Mouse (Mus musculus) CH12.LX (cell line): ENCODE measurements around the gene Evi2a. TPM values are rescaled to one million over a fixed set of nuclear protein-coding genes. Genes with fewer than 3 reads are reported as not detected.

Experiments
- DNase-seq: peaks from one replicate; pipeline ENCODE4 v3.0.0-alpha.2; 2013; ENCODE audit errors: extremely low read depth
- H3K27ac ChIP-seq: 2 replicates; pipeline ENCODE4 v1.5.1; 2012; ENCODE audit warnings: low read depth, mild to moderate bottlenecking, control low read depth, moderate library complexity; ENCODE audit not compliant: insufficient read depth
- H3K27me3 ChIP-seq: replicated peaks from 2 replicates; pipeline ENCODE3; 2012; ENCODE audit warnings: inconsistent platforms
- H3K36me3 ChIP-seq, 2 experiments: replicated peaks in 1 of 2; 2 replicates each; pipeline versions ENCODE3 to v1.6.1; 2012; ENCODE audit warnings: inconsistent platforms in 1 of 2, low read length in 1 of 2, mild to moderate bottlenecking in 1 of 2, mixed read lengths in 1 of 2, moderate library complexity in 1 of 2; ENCODE audit not compliant: control insufficient read depth in 1 of 2, insufficient read depth in 1 of 2
- H3K4me1 ChIP-seq, 2 experiments: 2 replicates each; pipeline ENCODE4 v1.6.1; 2012; ENCODE audit warnings: inconsistent platforms in 1 of 2, moderate library complexity in 1 of 2; ENCODE audit not compliant: insufficient read depth in 2 of 2, control insufficient read depth in 1 of 2
- H3K4me2 ChIP-seq: 2 replicates; pipeline ENCODE4 v1.6.1; 2012; ENCODE audit warnings: low read depth, mild to moderate bottlenecking, control low read depth; ENCODE audit not compliant: poor library complexity, insufficient read depth, severe bottlenecking
- H3K4me3 ChIP-seq, 3 experiments: fragments of 150-350 bp in 1 of 3; sonication (generic) in 1 of 3; replicated peaks in 1 of 3; 2 replicates each; pipeline versions ENCODE3 to v1.5.1; 2011 to 2012; ENCODE audit warnings: low read depth in 2 of 3, low read length in 2 of 3, mild to moderate bottlenecking in 2 of 3, moderate library complexity in 2 of 3, control low read depth in 1 of 3, improper control_type of control experiment in 1 of 3, inconsistent platforms in 1 of 3, mixed read lengths in 1 of 3; ENCODE audit not compliant: poor library complexity in 1 of 3
- H3K79me2 ChIP-seq: replicated peaks from 2 replicates; pipeline ENCODE4 v1.6.1; 2012; ENCODE audit warnings: mild to moderate bottlenecking, moderate library complexity; ENCODE audit not compliant: control insufficient read depth, poor library complexity, insufficient read depth, severe bottlenecking; ENCODE audit errors: extremely low read depth
- H3K9ac ChIP-seq: 2 replicates; pipeline ENCODE4 v1.6.1; 2012; ENCODE audit warnings: low read depth, mild to moderate bottlenecking, control low read depth, moderate library complexity; ENCODE audit not compliant: insufficient read depth
- H3K9me3 ChIP-seq: replicated peaks from 2 replicates; pipeline ENCODE3; 2012; ENCODE audit warnings: low read length, inconsistent platforms, mixed read lengths
- BHLHE40 ChIP-seq: IDR thresholded peaks from 2 replicates; pipeline ENCODE4 v1.6.1; 2011; ENCODE audit warnings: mild to moderate bottlenecking, low read depth, low read length, improper control_type of control experiment
- CHD1 ChIP-seq: IDR thresholded peaks from 2 replicates; pipeline ENCODE4 v1.6.1; 2012; ENCODE audit warnings: low read depth, low read length, improper control_type of control experiment, inconsistent platforms
- CHD2 ChIP-seq: IDR thresholded peaks from 2 replicates; pipeline ENCODE4 v1.6.1; 2011; ENCODE audit warnings: low read length, improper control_type of control experiment
- CTCF ChIP-seq, 2 experiments: IDR thresholded peaks in 1 of 2; conservative IDR thresholded peaks in 1 of 2; 2 replicates each; pipeline ENCODE4 v1.5.1; 2011 to 2012; ENCODE audit warnings: low read depth in 2 of 2, low read length in 2 of 2, improper control_type of control experiment in 1 of 2, inconsistent platforms in 1 of 2, mild to moderate bottlenecking in 1 of 2, moderate library complexity in 1 of 2
- E2F4 ChIP-seq: IDR thresholded peaks from 2 replicates; pipeline ENCODE4 v1.6.1; 2011; ENCODE audit warnings: low read depth, low read length, improper control_type of control experiment; ENCODE audit not compliant: insufficient replicate concordance
- ELF1 ChIP-seq: IDR thresholded peaks from 2 replicates; pipeline ENCODE4 v1.6.1; 2014; ENCODE audit warnings: low read depth, mild to moderate bottlenecking, inconsistent platforms, low read length, improper control_type of control experiment
- EP300 ChIP-seq: IDR thresholded peaks from 2 replicates; pipeline ENCODE4 v1.6.1; 2011; ENCODE audit warnings: low read length, improper control_type of control experiment
- ETS1 ChIP-seq: conservative IDR thresholded peaks from 2 replicates; pipeline ENCODE4 v1.6.1; 2012; ENCODE audit warnings: low read depth, mild to moderate bottlenecking, inconsistent platforms, low read length, improper control_type of control experiment, moderate library complexity
- GABPA ChIP-seq: IDR thresholded peaks from 2 replicates; pipeline ENCODE4 v1.6.1; 2012; ENCODE audit warnings: low read depth, low read length, improper control_type of control experiment, inconsistent platforms; ENCODE audit not compliant: insufficient replicate concordance
- HCFC1 ChIP-seq: IDR thresholded peaks from 2 replicates; pipeline ENCODE4 v1.6.1; 2012; ENCODE audit warnings: low read depth, mild to moderate bottlenecking, inconsistent platforms, low read length, improper control_type of control experiment
- IRF4 ChIP-seq: IDR thresholded peaks from 2 replicates; pipeline ENCODE4 v1.6.1; 2014; ENCODE audit warnings: low read depth, mild to moderate bottlenecking, inconsistent platforms, low read length, improper control_type of control experiment
- JUN ChIP-seq: IDR thresholded peaks from 2 replicates; pipeline ENCODE4 v1.6.1; 2011; ENCODE audit warnings: low read depth, mild to moderate bottlenecking, low read length, improper control_type of control experiment, moderate library complexity; ENCODE audit not compliant: insufficient read depth
- JUND ChIP-seq: conservative IDR thresholded peaks from 2 replicates; pipeline ENCODE4 v1.6.1; 2011; ENCODE audit warnings: low read depth, low read length, improper control_type of control experiment
- KAT2A ChIP-seq: IDR thresholded peaks from 2 replicates; pipeline ENCODE4 v1.6.1; 2012; ENCODE audit warnings: low read length, improper control_type of control experiment, inconsistent platforms; ENCODE audit not compliant: insufficient replicate concordance
- MAFK ChIP-seq: IDR thresholded peaks from 2 replicates; pipeline ENCODE4 v1.6.1; 2011; ENCODE audit warnings: low read length, improper control_type of control experiment; ENCODE audit not compliant: insufficient replicate concordance
- MAX ChIP-seq: IDR thresholded peaks from 2 replicates; pipeline ENCODE4 v1.6.1; 2011; ENCODE audit warnings: low read length, improper control_type of control experiment
- MAZ ChIP-seq: IDR thresholded peaks from 2 replicates; pipeline ENCODE4 v1.6.1; 2012; ENCODE audit warnings: low read depth, mild to moderate bottlenecking, inconsistent platforms, low read length, improper control_type of control experiment, moderate library complexity
- MEF2A ChIP-seq: IDR thresholded peaks from 2 replicates; pipeline ENCODE4 v1.6.1; 2014; ENCODE audit warnings: low read depth, mild to moderate bottlenecking, inconsistent platforms, low read length, improper control_type of control experiment, borderline replicate concordance
- MXI1 ChIP-seq: IDR thresholded peaks from 2 replicates; pipeline ENCODE4 v1.6.1; 2011; ENCODE audit warnings: mild to moderate bottlenecking, low read depth, low read length, improper control_type of control experiment
- MYC ChIP-seq: IDR thresholded peaks from 2 replicates; pipeline ENCODE4 v1.6.1; 2011; ENCODE audit warnings: low read depth, mild to moderate bottlenecking, improper control_type of control experiment, low read length
- NELFE ChIP-seq: IDR thresholded peaks from 2 replicates; pipeline ENCODE4 v1.6.1; 2011; ENCODE audit warnings: low read depth, low read length, improper control_type of control experiment
- NRF1 ChIP-seq: IDR thresholded peaks from 2 replicates; pipeline ENCODE4 v1.6.1; 2014; ENCODE audit warnings: low read depth, mild to moderate bottlenecking, inconsistent platforms, low read length, improper control_type of control experiment, moderate library complexity
- PAX5 ChIP-seq: IDR thresholded peaks from 2 replicates; pipeline ENCODE4 v1.6.1; 2012; ENCODE audit warnings: low read length, inconsistent platforms, mixed read lengths
- POLR2A ChIP-seq: IDR thresholded peaks from 2 replicates; pipeline ENCODE4 v1.6.1; 2011; ENCODE audit warnings: low read depth, mild to moderate bottlenecking, improper control_type of control experiment, low read length
- POLR2AphosphoS2 ChIP-seq: IDR thresholded peaks from 2 replicates; pipeline ENCODE4 v1.6.1; 2011; ENCODE audit warnings: low read depth, low read length, improper control_type of control experiment
- RAD21 ChIP-seq: IDR thresholded peaks from 2 replicates; pipeline ENCODE4 v1.6.1; 2011; ENCODE audit warnings: low read depth, mild to moderate bottlenecking, low read length, improper control_type of control experiment, moderate library complexity
- RCOR1 ChIP-seq: conservative IDR thresholded peaks from 2 replicates; pipeline ENCODE4 v1.6.1; 2012; ENCODE audit warnings: low read depth, mild to moderate bottlenecking, inconsistent platforms, low read length, improper control_type of control experiment
- SIN3A ChIP-seq: IDR thresholded peaks from 2 replicates; pipeline ENCODE4 v1.6.1; 2012; ENCODE audit warnings: low read length, improper control_type of control experiment, inconsistent platforms
- SMC3 ChIP-seq: IDR thresholded peaks from 2 replicates; pipeline ENCODE4 v1.6.1; 2011; ENCODE audit warnings: low read depth, low read length, improper control_type of control experiment
- TBP ChIP-seq: conservative IDR thresholded peaks from 2 replicates; pipeline ENCODE4 v1.6.1; 2011; ENCODE audit warnings: low read depth, low read length, improper control_type of control experiment
- TCF12 ChIP-seq: IDR thresholded peaks from 2 replicates; pipeline ENCODE4 v1.6.1; 2014; ENCODE audit warnings: low read depth, mild to moderate bottlenecking, inconsistent platforms, low read length, improper control_type of control experiment
- UBTF ChIP-seq: IDR thresholded peaks from 2 replicates; pipeline ENCODE4 v1.6.1; 2012; ENCODE audit warnings: low read depth, mild to moderate bottlenecking, inconsistent platforms, low read length, improper control_type of control experiment, moderate library complexity
- USF1 ChIP-seq: IDR thresholded peaks from 2 replicates; pipeline ENCODE4 v1.6.1; 2014; ENCODE audit warnings: low read depth, mild to moderate bottlenecking, inconsistent platforms, low read length, improper control_type of control experiment
- USF2 ChIP-seq: conservative IDR thresholded peaks from 2 replicates; pipeline ENCODE4 v1.6.1; 2011; ENCODE audit warnings: low read depth, low read length, improper control_type of control experiment
- ZC3H11A ChIP-seq: IDR thresholded peaks from 2 replicates; pipeline ENCODE4 v1.6.1; 2012; ENCODE audit warnings: low read depth, mild to moderate bottlenecking, inconsistent platforms, low read length, improper control_type of control experiment
- ZKSCAN1 ChIP-seq: IDR thresholded peaks from 2 replicates; pipeline ENCODE4 v1.6.1; 2012; ENCODE audit warnings: low read depth, inconsistent platforms, low read length, improper control_type of control experiment, borderline replicate concordance
- ZMIZ1 ChIP-seq: IDR thresholded peaks from 2 replicates; pipeline ENCODE4 v1.6.1; 2012; ENCODE audit warnings: low read depth, mild to moderate bottlenecking, inconsistent platforms, low read length, improper control_type of control experiment
- ZNF384 ChIP-seq: IDR thresholded peaks from 2 replicates; pipeline ENCODE4 v1.6.1; 2012; ENCODE audit warnings: low read depth, low read length, improper control_type of control experiment, inconsistent platforms
- dilution Hi-C: fragments of 300-500 bp; cut with MboI; formaldehyde crosslinking; loops from 2 replicates; pipeline ENCODE4 v1.14.3; 2020; ENCODE audit warnings: low sequenced_read_pairs; ENCODE audit not compliant: extremely low pct_unique_long_range_greater_than_20kb, extremely low pct_ligation_motif_present
- in situ Hi-C: fragments of 300-500 bp; cut with MboI; formaldehyde crosslinking; loops from 3 replicates; pipeline ENCODE4 v1.14.3; 2019; ENCODE audit warnings: low sequenced_read_pairs, low pct_ligation_motif_present, low pct_unique_long_range_greater_than_20kb, mixed read lengths
- polyA plus RNA-seq: library from polyadenylated mRNA; unstranded; fragments of >175 nt; gene quantifications from 2 replicates; pipeline ENCODE4 v1.2.1, GENCODE M21; 2012; ENCODE audit warnings: low read depth; ENCODE audit not compliant: insufficient read length
- total RNA-seq, 2 experiments: library from RNA; depleted of rRNA; stranded (reverse); fragments of 300-350 nt in 1 of 2; fragments of >200 nt in 1 of 2; gene quantifications; 2 replicates each; pipeline ENCODE4 v1.2.3; 2012 to 2014

Gene Evi2a
- total RNA-seq (2012; rRNA removed) (87.4 and 137 TPM in 2 replicates), total RNA-seq (2014; rRNA removed) (164 and 165 TPM in 2 replicates), polyA plus RNA-seq (138 and 140 TPM in 2 replicates)

DNA sequence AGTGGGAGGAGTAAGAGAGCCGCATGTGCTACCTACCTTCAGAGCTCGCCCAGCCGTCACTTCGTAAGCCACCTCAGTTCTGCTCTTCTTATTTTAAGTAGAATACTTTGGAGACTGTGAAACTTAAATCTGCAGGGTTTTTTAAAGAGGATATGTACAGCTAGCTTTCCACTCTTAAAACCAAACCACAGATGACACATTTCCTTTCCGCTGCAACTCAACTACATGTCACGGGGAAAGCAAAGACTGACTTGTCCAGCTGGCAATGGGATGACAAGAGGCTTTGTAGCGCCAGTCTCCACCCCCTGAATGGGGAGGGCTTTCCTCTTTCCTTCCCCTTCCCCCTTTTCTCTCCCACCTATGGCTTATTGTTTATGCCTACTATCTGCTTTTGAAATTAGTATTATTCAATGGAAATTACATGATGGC lies at the start of gene Evi2a, which contains the start of gene Evi2:
TSS of gene Evi2a (minus strand) at position 277 of the 429 bp plus-strand sequence.
TSS of gene Evi2 (minus strand) at position 257 of the 429 bp plus-strand sequence.
- TF ChIP-seq MEF2A, result peak; percentile 86
- no peak for TF ChIP-seq RCOR1
- TF ChIP-seq CHD1, result peak; percentile 90; the same call in 1 of the 2 replicates
- TF ChIP-seq HCFC1, result peak; percentile 44; the same call in 1 of the 2 replicates
- TF ChIP-seq NELFE, result peak; percentile 87
- peak; percentile 64; the same call in 1 of the 2 replicates for TF ChIP-seq CHD2
- no peak; the same call in 1 of the 2 replicates for TF ChIP-seq RAD21
- no peak for TF ChIP-seq PAX5
- TF ChIP-seq IRF4, result peak; percentile 76
- TF ChIP-seq JUN, result 0 out of 2 replicates have a peak, but pooled peaks have one; percentile 30
- TF ChIP-seq KAT2A, result no peak
- TF ChIP-seq BHLHE40, result peak; percentile 91
- TF ChIP-seq MXI1, result peak; percentile 95
- no peak; the same call in 1 of the 2 replicates for TF ChIP-seq NRF1
- TF ChIP-seq JUND, result peak; percentile 62
- TF ChIP-seq ELF1, result peak; percentile 74
- no peak for TF ChIP-seq GABPA
- TF ChIP-seq ZC3H11A, result no peak
- no peak for TF ChIP-seq USF1
- no peak for TF ChIP-seq ZKSCAN1
- peak; percentile 93 for TF ChIP-seq POLR2AphosphoS2
- peak; percentile 24; the same call in 1 of the 2 replicates for TF ChIP-seq E2F4
- TF ChIP-seq USF2, result no peak
- TF ChIP-seq POLR2A, result peak; percentile 89
- peak; percentile 98 for TF ChIP-seq MAZ
- TF ChIP-seq TBP, result peak; percentile 97
- peak; percentile 92 for TF ChIP-seq TCF12
- no peak for TF ChIP-seq UBTF
- peak; percentile 97 for TF ChIP-seq SIN3A
- no peak for TF ChIP-seq CTCF (conservative IDR thresholded peaks at IDR 0.05 in 1 of 2, IDR thresholded peaks at IDR 0.05 in 1 of 2; ENCODE audit: low read depth in 2 of 2, low read length in 2 of 2)
- peak; percentile 75 for TF ChIP-seq MAX
- TF ChIP-seq ZMIZ1, result peak; percentile 80; the same call in 1 of the 2 replicates
- peak; percentile 98 for TF ChIP-seq ETS1
- 0 out of 2 replicates have a peak, but pooled peaks have one; percentile 14 for TF ChIP-seq ZNF384
- TF ChIP-seq SMC3, result no peak
- peak; percentile 92 for TF ChIP-seq MYC
- peak; percentile 83 for TF ChIP-seq EP300
- TF ChIP-seq MAFK, result 0 out of 2 replicates have a peak, but pooled peaks have one; percentile 33
- Histone ChIP-seq H3K27me3 (no peaks in the 10 kb centered on the region), H3K79me2 (peaks cover 22% of the 10 kb centered on the region), H3K9ac (peak within 1 kb of the TSS; percentile 99), H3K4me3 (peak within 1 kb of the TSS; percentile 65 to 89 (median 78)), H3K9me3 (no peaks in the 10 kb centered on the region), H3K36me3 (peaks cover 15 to 47% of the 10 kb centered on the region in 2 experiments), H3K4me2 (peak within 1 kb of the TSS; percentile 83), H3K27ac (peak within 1 kb of the TSS; percentile 97), H3K4me1 (peaks cover 17 to 51% of the 10 kb centered on the region in 2 experiments)
- peak; percentile 95 for DNase-seq
- dilution Hi-C loops, result no loop called here
- in situ Hi-C loops, result no loop called here
